Mouse (Mus musculus): Measurements from ENCODE around the gene Rlbp1. TPM values are rescaled to one million over a fixed set of nuclear protein-coding genes. Genes with fewer than 3 reads are reported as not detected.

Rlbp1 gene
- polyA plus RNA-seq, 1 experiment, result 0.52 TPM

GRCm38 (mm10) chr7:79397446-79397963 is 10.7 kb upstream of the Rlbp1 start:
- no peak for TF ChIP-seq CTCF (IDR thresholded peaks at IDR 0.05; ENCODE audit: insufficient read depth, low read length)
- no peak for TF ChIP-seq POLR2A (IDR thresholded peaks at IDR 0.05; ENCODE audit: borderline replicate concordance, extremely low read depth, low read depth, low read length)
- H3K4me3 ChIP-seq (replicated peaks; ENCODE audit: extremely low read depth, low read depth, low read length), result no peak overlapping the region
- H3K4me1 ChIP-seq (ENCODE audit: control insufficient read depth, insufficient read depth, low read length), result peaks cover under 1% of the 10 kb centered on the region; the same call in 1 of the 2 replicates
- WGBS, result 77% methylated on average over 10 of the region's 10 CpGs
- no peak for DNase-seq

- no peak for DNase-seq
- H3K4me3 ChIP-seq (replicated peaks; ENCODE audit: extremely low read depth, low read depth, low read length), result no peak overlapping the region
- WGBS, result 87% methylated on average over 7 of the region's 7 CpGs
- H3K4me1 ChIP-seq (ENCODE audit: control insufficient read depth, insufficient read depth, low read length), result peaks cover 5% of the 10 kb centered on the region; the same call in 1 of the 2 replicates
- TF ChIP-seq POLR2A (IDR thresholded peaks at IDR 0.05; ENCODE audit: borderline replicate concordance, extremely low read depth, low read depth, low read length) (no peak), CTCF (IDR thresholded peaks at IDR 0.05; ENCODE audit: insufficient read depth, low read length) (no peak)
Observed at GRCm38 (mm10) chr7:79395186-79395585, 8.3 kb upstream of the Rlbp1 start.

- Histone ChIP-seq H3K4me1 (ENCODE audit: control insufficient read depth, insufficient read depth, low read length) (peaks cover 5% of the 10 kb centered on the region; the same call in 1 of the 2 replicates), H3K4me3 (replicated peaks; ENCODE audit: extremely low read depth, low read depth, low read length) (no peak overlapping the region)
- 79% methylated on average over 7 of the region's 7 CpGs for WGBS
- no peak for DNase-seq
- TF ChIP-seq POLR2A (IDR thresholded peaks at IDR 0.05; ENCODE audit: borderline replicate concordance, extremely low read depth, low read depth, low read length), result no peak
- TF ChIP-seq CTCF (IDR thresholded peaks at IDR 0.05; ENCODE audit: insufficient read depth, low read length), result no peak
Observed at GRCm38 (mm10) chr7:79394666-79395065, 7.8 kb upstream of the Rlbp1 start.

- H3K4me1 ChIP-seq (ENCODE audit: control insufficient read depth, insufficient read depth, low read length), result peaks cover 5% of the 10 kb centered on the region; the same call in 1 of the 2 replicates
- WGBS, result 98% methylated on average over 7 of the region's 7 CpGs
- no peak for TF ChIP-seq POLR2A (IDR thresholded peaks at IDR 0.05; ENCODE audit: borderline replicate concordance, extremely low read depth, low read depth, low read length)
- no peak for TF ChIP-seq CTCF (IDR thresholded peaks at IDR 0.05; ENCODE audit: insufficient read depth, low read length)
- no peak overlapping the region for H3K4me3 ChIP-seq (replicated peaks; ENCODE audit: extremely low read depth, low read depth, low read length)
- DNase-seq, result no peak
Observed at GRCm38 (mm10) chr7:79393924-79394323, 7.1 kb upstream of the Rlbp1 start.

- no peak for DNase-seq
- Histone ChIP-seq H3K4me3 (replicated peaks; ENCODE audit: extremely low read depth, low read depth, low read length) (no peak overlapping the region), H3K4me1 (ENCODE audit: control insufficient read depth, insufficient read depth, low read length) (peaks cover 5% of the 10 kb centered on the region; the same call in 1 of the 2 replicates)
- WGBS, result 37% methylated on average over 9 of the region's 9 CpGs
- TF ChIP-seq POLR2A (IDR thresholded peaks at IDR 0.05; ENCODE audit: borderline replicate concordance, extremely low read depth, low read depth, low read length) (no peak), CTCF (IDR thresholded peaks at IDR 0.05; ENCODE audit: insufficient read depth, low read length) (no peak)
Observed at GRCm38 (mm10) chr7:79392860-79393513, 6.1 kb upstream of the Rlbp1 start.

GRCm38 (mm10) chr7:79391883-79392649 is 5.2 kb upstream of the Rlbp1 start, which contains the start of gene Fanci:
TSS of gene Fanci (plus strand) at chr7:79391929.
- under 1% methylated on average over 44 of the region's 44 CpGs for WGBS
- TF ChIP-seq CTCF (IDR thresholded peaks at IDR 0.05; ENCODE audit: insufficient read depth, low read length), result no peak
- peak; percentile 42; the same call in 1 of the 2 replicates for TF ChIP-seq POLR2A (IDR thresholded peaks at IDR 0.05; ENCODE audit: borderline replicate concordance, extremely low read depth, low read depth, low read length)
- peak; percentile 96 for DNase-seq

GRCm38 (mm10) chr7:79391471-79391870 is 4.6 kb upstream of the Rlbp1 start:
- no peak for DNase-seq
- 2% methylated on average over 3 of the region's 3 CpGs for WGBS
- Histone ChIP-seq H3K4me1 (ENCODE audit: control insufficient read depth, insufficient read depth, low read length) (peaks cover 5% of the 10 kb centered on the region; the same call in 1 of the 2 replicates), H3K4me3 (replicated peaks; ENCODE audit: extremely low read depth, low read depth, low read length) (peak overlapping the region; percentile 94)
- no peak for TF ChIP-seq POLR2A (IDR thresholded peaks at IDR 0.05; ENCODE audit: borderline replicate concordance, extremely low read depth, low read depth, low read length)
- no peak for TF ChIP-seq CTCF (IDR thresholded peaks at IDR 0.05; ENCODE audit: insufficient read depth, low read length)

More at GRCm38 (mm10) chr7:79391883-79392649, 5.2 kb upstream of the Rlbp1 start, which contains the start of gene Fanci:
- Histone ChIP-seq H3K4me3 (replicated peaks; ENCODE audit: extremely low read depth, low read depth, low read length) (peak within 1 kb of the TSS; percentile 94), H3K4me1 (ENCODE audit: control insufficient read depth, insufficient read depth, low read length) (peaks cover 5% of the 10 kb centered on the region; the same call in 1 of the 2 replicates)

- WGBS, result 71% methylated on average over 5 of the region's 5 CpGs
- TF ChIP-seq CTCF (IDR thresholded peaks at IDR 0.05; ENCODE audit: insufficient read depth, low read length) (no peak), POLR2A (IDR thresholded peaks at IDR 0.05; ENCODE audit: borderline replicate concordance, extremely low read depth, low read depth, low read length) (no peak)
- Histone ChIP-seq H3K4me3 (replicated peaks; ENCODE audit: extremely low read depth, low read depth, low read length) (no peak overlapping the region), H3K4me1 (ENCODE audit: control insufficient read depth, insufficient read depth, low read length) (peaks cover 5% of the 10 kb centered on the region; the same call in 1 of the 2 replicates)
- DNase-seq, result no peak
Observed at GRCm38 (mm10) chr7:79390141-79390708, 3.4 kb upstream of the Rlbp1 start.

GRCm38 (mm10) chr7:79388671-79389206 is 1.9 kb upstream of the Rlbp1 start:
- DNase-seq, result no peak
- Histone ChIP-seq H3K4me1 (ENCODE audit: control insufficient read depth, insufficient read depth, low read length) (peaks cover 5% of the 10 kb centered on the region; the same call in 1 of the 2 replicates), H3K4me3 (replicated peaks; ENCODE audit: extremely low read depth, low read depth, low read length) (no peak overlapping the region)
- WGBS, result 74% methylated on average over 7 of the region's 7 CpGs
- TF ChIP-seq CTCF (IDR thresholded peaks at IDR 0.05; ENCODE audit: insufficient read depth, low read length) (no peak), POLR2A (IDR thresholded peaks at IDR 0.05; ENCODE audit: borderline replicate concordance, extremely low read depth, low read depth, low read length) (no peak)

Data from lung, adult 2 months (tissue).